Mouse (Mus musculus): ENCODE data around the gene Gm21976. TPM values are rescaled to one million over a fixed set of nuclear protein-coding genes. Genes with fewer than 3 reads are reported as not detected.

Gene Gm21976
- polyA plus RNA-seq, 1 experiment from 2014 or later: not detected

Other genes starting within 250 kb of the Gm21976 start
- gene Arhgef28, start 73.4 kb upstream of the Gm21976 start, polyA plus RNA-seq (2016; fragmentation: Nextera tagmentation; extraction: Ambion mirVana): 11.4 and 11.7 TPM in 2 replicates
- 33.6 and 34.9 TPM in 2 replicates for gene Utp15, start 16.8 kb upstream of the Gm21976 start, polyA plus RNA-seq (2016; fragmentation: Nextera tagmentation; extraction: Ambion mirVana)
- gene Ankra2, start 16.8 kb upstream of the Gm21976 start, polyA plus RNA-seq (2016; fragmentation: Nextera tagmentation; extraction: Ambion mirVana): 41.4 and 46.1 TPM in 2 replicates
- 648 and 669 TPM in 2 replicates for gene Btf3, start 37.1 kb downstream of the Gm21976 start, polyA plus RNA-seq (2016; fragmentation: Nextera tagmentation; extraction: Ambion mirVana)
- 4.9 and 5.7 TPM in 2 replicates for gene Foxd1, start 74.4 kb downstream of the Gm21976 start, polyA plus RNA-seq (2016; fragmentation: Nextera tagmentation; extraction: Ambion mirVana)
- gene Gm10320, start 212.1 kb downstream of the Gm21976 start, polyA plus RNA-seq (2016; fragmentation: Nextera tagmentation; extraction: Ambion mirVana): 0.65 and 1.0 TPM in 2 replicates

Measured in neural tube, embryonic 12.5 days (tissue).